Mouse (Mus musculus): ENCODE measurements at regions not wholly inside any gene's neighbourhood (a gene's known extent, or its start where the extent isn't known, plus 50 kb on each side); places are given as distances from the start of the nearest gene placed in this dataset.

DNA sequence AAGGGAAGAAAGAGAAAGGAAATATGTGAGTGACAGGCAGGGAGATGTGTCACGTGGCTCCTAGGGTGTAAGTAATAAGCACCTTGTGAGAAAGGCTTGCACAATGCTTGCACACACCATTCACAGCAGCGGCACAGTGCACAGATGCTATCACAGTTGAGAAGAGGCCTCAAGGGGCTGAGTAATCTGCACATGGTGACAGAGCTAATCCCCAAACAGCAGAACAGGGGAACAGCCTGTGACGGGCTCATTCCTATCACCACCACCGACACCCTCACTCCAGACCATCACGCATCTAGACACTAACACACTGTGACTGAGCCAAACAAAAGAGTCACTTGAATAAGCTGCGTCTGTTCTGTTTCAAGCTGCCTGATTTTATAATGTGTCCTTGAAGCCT lies 76.2 kb upstream of the Ppm1h start:
- no peak for TF ChIP-seq CHD2 (IDR thresholded peaks at IDR 0.05; ENCODE audit: low read depth, low read length)
- TF ChIP-seq MAFK (IDR thresholded peaks at IDR 0.05; ENCODE audit: insufficient read depth, low read depth, low read length): no peak
- TF ChIP-seq ZNF384 (IDR thresholded peaks at IDR 0.05; ENCODE audit: low read depth, low read length): no peak

Measured in ES-E14 (cell line).